Mouse (Mus musculus) right cerebral cortex, adult 2 months (tissue): ENCODE measurements at regions not wholly inside any gene's neighbourhood (a gene's known extent, or its start where the extent isn't known, plus 50 kb on each side); places are given as distances from the start of the nearest gene placed in this dataset.

Experiments
- DNase-seq, 2 experiments: peaks; one replicate each; pipeline ENCODE4 v3.0.0; 2021 to 2022; ENCODE audit warnings: low spot score in 2 of 2

DNA sequence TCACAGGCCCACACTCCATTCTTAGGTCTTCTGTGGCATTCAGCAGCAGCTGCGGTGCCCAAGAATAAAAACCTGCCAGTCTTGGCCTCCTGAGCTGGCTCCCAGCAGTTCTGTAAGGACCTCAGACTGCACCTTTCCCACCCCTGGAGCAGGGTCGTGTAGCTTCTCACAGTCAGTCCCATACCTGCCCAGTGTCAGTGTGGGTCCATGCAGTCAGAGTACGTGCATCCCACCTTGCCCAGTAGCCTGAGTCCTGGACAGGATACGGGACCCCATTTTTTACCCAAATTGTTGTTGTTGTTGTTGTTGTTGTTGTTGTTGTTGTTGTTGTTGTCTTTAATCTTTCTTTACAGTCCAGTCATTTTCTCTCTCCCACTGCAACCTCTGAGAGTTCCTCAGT lies 6811.3 kb downstream of the 9330182O14Rik start:
- DNase-seq, result no peak

DNA sequence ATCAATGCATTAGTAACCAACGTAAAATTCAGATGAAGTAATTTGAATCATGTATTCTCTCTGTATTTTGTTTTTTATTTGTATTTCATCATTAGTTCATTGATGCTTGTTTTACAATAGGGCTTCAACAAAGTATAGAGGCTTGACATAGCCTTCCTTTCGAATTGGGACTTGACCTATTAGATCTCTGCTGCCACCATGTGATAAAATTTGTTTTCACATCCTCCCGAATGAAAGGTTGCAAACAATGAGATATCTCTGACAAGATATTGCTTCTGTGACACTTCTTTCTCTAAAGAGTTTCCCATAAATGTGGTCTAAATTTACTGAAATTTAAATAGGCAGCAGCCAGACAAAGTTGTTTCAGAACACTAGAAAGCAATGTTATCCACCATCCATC lies 6856.0 kb downstream of the 9330182O14Rik start:
- DNase-seq, result peak in 1 of 2 experiments; percentile 13

DNA sequence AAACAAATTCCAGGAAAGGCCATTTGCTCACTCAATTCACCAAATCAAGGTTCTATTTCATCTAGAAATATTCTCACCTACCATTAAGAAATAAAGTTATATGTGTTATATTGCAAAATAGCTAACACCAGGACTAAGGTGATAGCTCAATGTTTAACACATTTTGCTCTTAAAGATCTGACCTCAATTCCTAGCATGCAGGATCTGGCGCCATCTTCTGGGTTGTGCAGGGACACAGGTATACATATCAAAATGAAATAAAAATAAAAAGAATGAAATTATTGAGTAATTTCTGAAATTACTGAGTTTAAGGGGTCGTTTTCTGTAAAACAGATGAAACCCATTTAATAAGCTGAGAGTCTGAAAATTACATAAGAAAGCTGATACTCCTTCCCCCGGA lies 6862.9 kb downstream of the 9330182O14Rik start:
- DNase-seq, result no peak
